Mouse (Mus musculus) embryonic fibroblast, embryonic 13.5 days (primary cell): ENCODE measurements around the gene Tmem251. TPM values are rescaled to one million over a fixed set of nuclear protein-coding genes. Genes with fewer than 3 reads are reported as not detected.

Experiments used
- H3K27ac ChIP-seq: 2 replicates; pipeline ENCODE4 v1.5.1; 2012; ENCODE audit warnings: low read length, control low read depth, inconsistent platforms; ENCODE audit not compliant: insufficient read depth
- H3K4me1 ChIP-seq: 2 replicates; pipeline ENCODE4 v1.6.1; 2011; ENCODE audit warnings: low read length; ENCODE audit not compliant: control insufficient read depth, insufficient read depth
- H3K4me3 ChIP-seq: 2 replicates; pipeline ENCODE4 v1.5.1; 2011; ENCODE audit warnings: mild to moderate bottlenecking, control low read depth, low read length; ENCODE audit not compliant: insufficient read depth
- CTCF ChIP-seq: IDR thresholded peaks from 2 replicates; pipeline ENCODE4 v1.5.1; 2011; ENCODE audit warnings: mild to moderate bottlenecking, control low read depth, low read length, moderate library complexity, borderline replicate concordance; ENCODE audit not compliant: insufficient read depth
- POLR2A ChIP-seq: IDR thresholded peaks from 2 replicates; pipeline ENCODE4 v1.6.1; 2011; ENCODE audit warnings: low read depth, mild to moderate bottlenecking, control low read depth, low read length, moderate library complexity
- polyA plus RNA-seq: library from polyadenylated mRNA; stranded (reverse); fragments of >200 nt; gene quantifications from 2 replicates; pipeline ENCODE4 v1.2.4, GENCODE M21; 2011; ENCODE audit warnings: low read depth; ENCODE audit not compliant: missing spikeins, insufficient read length

The Tmem251 gene
- polyA plus RNA-seq, result 4.8 and 5.0 TPM in 2 replicates

DNA sequence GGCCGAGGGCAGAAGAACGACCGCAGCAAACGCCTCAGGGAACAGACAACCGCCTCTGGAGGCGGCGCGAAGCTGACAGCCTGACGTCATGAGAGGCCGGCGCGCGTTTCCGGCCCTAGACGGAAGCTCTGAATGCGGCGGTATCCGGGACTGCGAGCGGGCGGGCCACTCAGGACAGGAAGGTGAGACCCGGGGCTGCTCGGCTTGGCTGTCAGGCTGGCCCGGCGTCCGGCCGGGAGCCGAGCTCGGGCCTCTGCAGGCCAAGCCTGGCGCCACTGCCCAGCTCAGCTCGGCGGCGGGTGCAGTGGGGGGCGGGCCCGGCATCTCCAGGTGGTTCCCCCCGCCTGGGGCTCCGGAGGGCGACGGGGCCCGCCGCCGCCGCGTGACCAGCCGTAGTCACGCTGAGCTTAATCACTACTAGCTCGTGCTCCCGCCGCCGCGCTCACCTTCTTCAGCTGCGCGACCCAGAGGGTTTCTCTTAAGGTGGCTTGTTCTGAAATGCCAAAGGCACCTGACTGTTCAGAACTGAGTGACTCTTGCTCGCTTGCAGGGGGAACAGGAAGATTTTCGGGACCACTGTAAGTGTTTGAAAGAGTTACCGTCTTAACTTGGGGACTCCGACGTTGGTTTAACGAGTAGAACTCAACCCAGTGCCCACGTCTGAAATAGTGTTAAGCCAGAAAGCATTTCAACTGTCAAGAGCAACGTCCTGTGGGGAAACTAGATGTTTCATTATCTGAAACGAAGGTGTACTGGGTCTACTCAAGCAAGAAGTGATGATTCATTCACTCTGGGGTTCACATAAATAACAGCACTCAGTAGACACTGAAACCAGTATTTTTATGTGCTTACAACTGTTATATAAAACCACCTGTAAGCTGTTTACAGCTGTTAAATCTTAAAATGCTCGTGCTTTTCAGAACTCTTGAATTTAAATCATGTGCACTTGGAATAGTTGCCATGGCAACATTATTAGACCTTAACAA is at the start of gene Tmem251, which contains the start of gene Moap1:
Gene Tmem251 (plus strand): TSS at position 174 of the 986 bp plus-strand sequence.
Gene Moap1 (minus strand): TSS at position 73 of the 986 bp plus-strand sequence.
- Histone ChIP-seq H3K4me3 (peak within 1 kb of the TSS; percentile 97), H3K4me1 (peaks cover 5% of the 10 kb centered on the region; the same call in 1 of the 2 replicates), H3K27ac (peak within 1 kb of the TSS; percentile 79)
- TF ChIP-seq CTCF, result no peak
- TF ChIP-seq POLR2A, result peak; percentile 77; the same call in 1 of the 2 replicates

DNA sequence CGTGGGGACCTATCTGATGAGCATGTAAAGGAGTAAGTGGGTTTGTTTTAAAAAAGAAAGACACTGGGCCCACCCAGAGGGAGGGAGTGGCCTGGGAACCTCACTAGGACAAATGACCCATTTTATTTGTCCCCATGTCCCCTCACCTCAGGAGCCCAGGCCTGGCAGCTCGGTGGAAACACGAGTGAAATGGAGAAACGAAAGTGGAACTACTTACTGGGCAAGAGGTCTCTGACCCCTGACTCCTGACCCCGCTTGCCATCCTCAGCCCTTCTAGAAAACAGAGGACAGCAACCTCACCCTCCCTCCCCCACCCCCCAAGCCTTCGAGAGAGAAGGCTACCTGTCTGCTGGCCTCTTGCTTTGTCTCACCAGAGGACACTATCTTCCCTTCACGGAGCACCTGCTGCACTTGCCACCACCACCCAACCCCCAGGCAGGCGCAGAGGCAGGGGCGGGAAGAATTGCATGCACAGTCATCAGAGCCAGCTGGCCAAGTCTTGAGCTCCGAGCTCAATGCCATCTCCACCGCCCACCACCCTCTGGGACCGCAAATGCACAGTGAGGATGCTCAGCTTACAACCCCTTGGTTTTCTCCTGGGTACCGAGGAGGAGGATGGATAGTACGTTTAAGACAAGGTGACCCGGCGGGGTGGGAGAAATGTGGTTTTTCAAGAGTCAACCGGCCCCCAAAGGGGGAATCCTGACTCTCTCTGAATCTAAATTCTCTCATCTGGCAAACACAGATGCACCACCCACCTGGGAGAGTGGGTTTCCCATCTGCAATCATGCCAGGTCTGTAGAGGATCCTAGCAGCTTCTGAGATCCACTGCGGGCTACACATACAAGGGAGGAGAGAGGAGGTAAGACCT is 48.0 kb upstream of the Tmem251 start:
- H3K4me1 ChIP-seq, result no peaks in the 10 kb centered on the region
- TF ChIP-seq POLR2A (no peak), CTCF (no peak)

DNA sequence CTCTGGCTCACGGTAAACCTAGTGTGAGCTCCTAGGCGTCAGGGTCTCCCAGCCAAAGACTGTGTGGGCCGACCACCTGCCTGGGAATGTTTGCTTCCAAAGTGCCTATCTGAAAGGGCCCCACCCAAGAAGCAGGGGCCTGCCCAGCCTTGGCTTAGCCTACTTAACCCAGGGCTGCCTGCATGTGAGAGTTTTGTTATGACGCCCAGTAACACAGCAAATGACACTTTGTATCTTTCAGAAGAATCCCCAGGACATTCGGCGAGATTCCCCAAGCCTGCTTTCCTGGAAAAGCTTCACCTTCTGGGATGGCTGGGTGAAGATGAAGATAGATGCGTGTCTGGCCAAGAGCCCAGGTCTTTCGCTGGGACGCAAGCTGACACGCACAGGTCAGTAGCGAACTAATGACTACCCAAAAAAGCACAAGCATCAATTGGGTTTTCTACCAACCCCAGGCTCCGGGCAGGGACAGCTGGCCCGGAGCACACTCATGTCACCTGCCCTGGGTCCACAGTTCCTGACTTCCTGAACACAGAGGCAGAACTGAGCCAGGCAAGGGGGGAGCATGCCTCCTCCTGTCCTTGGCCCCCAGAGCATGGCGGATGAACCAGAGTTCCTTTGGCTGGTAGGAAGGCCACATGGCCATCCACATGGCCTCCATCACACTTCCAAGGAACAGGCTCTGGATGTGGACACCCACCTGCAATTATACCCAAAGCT is 46.8 kb upstream of the Tmem251 start:
- H3K27ac ChIP-seq, result no peak overlapping the region
- H3K4me3 ChIP-seq, result no peak overlapping the region
- no peaks in the 10 kb centered on the region for H3K4me1 ChIP-seq
- TF ChIP-seq POLR2A (no peak), CTCF (no peak)

More for the DNA sequence above, 48.0 kb upstream of the Tmem251 start:
- Histone ChIP-seq H3K4me3 (no peak overlapping the region), H3K27ac (no peak overlapping the region)

DNA sequence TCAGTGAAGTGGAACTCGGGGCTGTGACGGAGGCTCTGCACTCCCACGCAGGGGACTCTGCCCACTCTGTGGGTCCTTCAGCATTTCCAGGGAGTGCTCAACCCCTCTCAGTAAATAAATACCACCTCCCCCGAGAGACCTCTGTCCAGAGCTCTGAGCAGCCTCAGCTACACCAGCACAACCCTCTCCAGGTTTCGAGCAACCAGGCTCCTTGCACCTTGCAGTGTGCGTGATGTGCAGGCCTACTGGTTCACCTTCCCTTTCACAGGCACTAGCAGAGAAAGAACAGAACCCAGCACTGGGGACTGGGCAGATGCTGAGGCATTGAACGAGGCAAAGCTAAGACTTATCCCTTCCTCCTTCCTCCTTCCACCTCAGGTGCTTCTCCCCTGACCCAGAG is 46.2 kb upstream of the Tmem251 start:
- Histone ChIP-seq H3K4me1 (no peaks in the 10 kb centered on the region), H3K27ac (no peak overlapping the region), H3K4me3 (no peak overlapping the region)

DNA sequence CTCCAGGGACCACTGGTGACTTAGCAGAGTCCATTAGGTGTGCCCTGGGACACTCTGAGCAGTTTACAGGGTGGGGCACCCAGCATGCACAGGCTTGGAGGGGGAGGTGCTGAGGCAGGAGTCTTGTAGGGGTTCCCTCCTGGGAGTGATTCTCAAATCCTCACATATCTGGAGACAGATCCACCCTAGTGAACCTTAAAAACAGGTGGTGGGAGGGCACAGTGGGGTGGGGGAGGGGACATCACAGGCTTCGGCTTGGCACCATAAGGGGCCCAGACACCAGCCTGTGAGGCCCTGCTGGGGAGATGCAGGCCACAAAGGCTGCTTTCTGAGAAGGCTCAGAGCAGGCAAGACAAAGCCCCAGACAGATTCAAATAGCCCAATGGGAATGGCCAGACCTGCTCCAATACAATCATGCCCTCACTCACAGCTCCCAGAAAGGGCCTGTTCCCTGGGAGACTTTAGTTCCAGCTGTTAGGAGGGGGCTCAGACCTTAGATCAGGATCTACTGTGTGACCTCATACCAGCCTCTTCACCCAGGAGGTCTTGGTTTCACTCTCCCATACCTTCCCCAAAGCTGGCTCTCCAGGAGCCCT is 45.4 kb upstream of the Tmem251 start:
- no peaks in the 10 kb centered on the region for H3K4me1 ChIP-seq
- no peak overlapping the region for H3K27ac ChIP-seq
- H3K4me3 ChIP-seq, result no peak overlapping the region
- TF ChIP-seq CTCF (no peak), POLR2A (no peak)

More for the DNA sequence above, 46.2 kb upstream of the Tmem251 start:
- TF ChIP-seq CTCF (no peak), POLR2A (no peak)

DNA sequence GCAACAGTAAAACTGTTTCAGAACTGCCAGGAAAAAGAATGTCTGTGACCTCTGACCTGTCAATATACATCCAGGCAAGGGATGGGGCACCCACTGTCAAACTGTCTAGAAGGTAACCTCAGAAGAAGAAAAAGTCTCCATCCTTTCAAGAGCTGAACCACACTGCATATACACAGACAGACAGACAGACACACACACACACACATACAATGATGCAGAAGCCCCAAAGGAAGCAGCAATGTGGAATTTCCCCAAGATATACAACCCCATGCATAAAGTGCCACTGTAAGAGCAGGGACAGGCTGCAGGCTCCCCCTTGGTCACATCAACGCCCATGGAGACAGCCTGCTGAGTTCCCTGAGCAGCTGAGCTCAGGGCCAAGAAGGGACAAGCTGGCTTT is 44.4 kb upstream of the Tmem251 start:
- TF ChIP-seq POLR2A (no peak), CTCF (no peak)
- no peaks in the 10 kb centered on the region for H3K4me1 ChIP-seq
- H3K4me3 ChIP-seq, result no peak overlapping the region
- H3K27ac ChIP-seq, result no peak overlapping the region

DNA sequence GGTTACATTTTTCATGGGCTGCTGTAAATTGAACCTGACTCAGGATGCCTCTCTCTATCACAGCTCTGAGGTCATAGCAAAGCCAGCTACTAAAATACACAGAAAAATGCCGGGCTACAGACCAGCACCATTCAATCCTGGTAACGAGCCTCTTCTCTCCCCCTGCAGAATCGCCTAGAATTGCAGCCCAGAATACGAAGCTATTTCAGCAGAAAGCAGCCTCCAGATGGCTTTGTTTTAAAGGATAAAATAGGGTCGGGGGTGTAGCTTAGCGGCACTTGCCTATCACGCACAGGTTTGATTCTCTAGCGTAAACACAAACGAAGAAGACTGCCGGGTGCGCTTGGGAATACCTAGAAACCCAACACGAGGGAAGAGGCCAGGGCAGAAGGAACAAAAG is 43.1 kb upstream of the Tmem251 start:
- H3K27ac ChIP-seq, result no peak overlapping the region
- H3K4me1 ChIP-seq, result no peaks in the 10 kb centered on the region

DNA sequence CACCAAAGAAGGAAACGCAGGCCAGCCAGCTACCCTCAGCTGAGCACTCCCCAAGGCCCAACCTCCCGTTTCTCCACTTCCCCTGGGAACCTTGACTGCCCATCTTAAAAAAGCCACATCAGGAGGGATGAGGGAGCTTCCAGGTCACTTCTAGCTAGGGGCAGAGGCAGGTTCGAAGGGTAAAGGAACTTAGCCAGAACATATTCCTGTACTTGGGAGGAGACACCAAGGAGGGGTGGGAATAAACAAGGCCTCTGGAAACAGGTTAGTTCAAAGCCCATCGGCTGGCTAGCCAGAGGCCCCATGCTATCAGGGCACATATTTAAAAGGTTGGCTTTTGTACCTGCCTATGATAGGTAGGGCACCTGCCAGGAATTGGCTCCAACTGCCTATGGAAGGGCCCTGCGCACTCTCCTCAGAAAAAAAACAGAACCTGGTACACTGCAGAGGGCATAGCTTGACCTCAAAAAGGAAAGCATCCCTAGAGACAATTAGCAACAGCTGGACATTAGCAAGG is 41.8 kb upstream of the Tmem251 start:
- Histone ChIP-seq H3K4me1 (no peaks in the 10 kb centered on the region), H3K27ac (no peak overlapping the region)

More for the DNA sequence above, 43.1 kb upstream of the Tmem251 start:
- TF ChIP-seq POLR2A (no peak), CTCF (no peak)
- no peak overlapping the region for H3K4me3 ChIP-seq

More for the DNA sequence above, 41.8 kb upstream of the Tmem251 start:
- TF ChIP-seq CTCF, result no peak
- TF ChIP-seq POLR2A, result no peak
- no peak overlapping the region for H3K4me3 ChIP-seq
